Mouse (Mus musculus): ENCODE measurements around the gene Hacl1. TPM values are rescaled to one million over a fixed set of nuclear protein-coding genes. Genes with fewer than 3 reads are reported as not detected.

The Hacl1 gene
- polyA plus RNA-seq, 1 experiment, result 19.6 TPM

GRCm38 (mm10) chr14:31559216-31559615 lies 81.9 kb downstream of the Hacl1 start:
- 33% methylated on average over 5 of the region's 5 CpGs for WGBS
- no peak for TF ChIP-seq POLR2A (IDR thresholded peaks at IDR 0.05; ENCODE audit: borderline replicate concordance, control insufficient read depth, low read depth, low read length)
- TF ChIP-seq CTCF (IDR thresholded peaks at IDR 0.05; ENCODE audit: control insufficient read depth, insufficient read depth, low read length), result no peak

GRCm38 (mm10) chr14:31557784-31558183 lies 83.3 kb downstream of the Hacl1 start:
- H3K4me3 ChIP-seq (replicated peaks; ENCODE audit: control insufficient read depth, low read depth, low read length), result no peak overlapping the region
- 79% methylated on average over 9 of the region's 9 CpGs for WGBS
- H3K27ac ChIP-seq (ENCODE audit: control insufficient read depth, insufficient read depth, low read depth, low read length, poor library complexity), result no peak overlapping the region
- TF ChIP-seq POLR2A (IDR thresholded peaks at IDR 0.05; ENCODE audit: borderline replicate concordance, control insufficient read depth, low read depth, low read length) (no peak), CTCF (IDR thresholded peaks at IDR 0.05; ENCODE audit: control insufficient read depth, insufficient read depth, low read length) (no peak)
- H3K4me1 ChIP-seq (ENCODE audit: control insufficient read depth, insufficient read depth, low read length), result no peaks in the 10 kb centered on the region

More at GRCm38 (mm10) chr14:31559216-31559615, 81.9 kb downstream of the Hacl1 start:
- Histone ChIP-seq H3K4me1 (ENCODE audit: control insufficient read depth, insufficient read depth, low read length) (no peaks in the 10 kb centered on the region), H3K4me3 (replicated peaks; ENCODE audit: control insufficient read depth, low read depth, low read length) (no peak overlapping the region), H3K27ac (ENCODE audit: control insufficient read depth, insufficient read depth, low read depth, low read length, poor library complexity) (no peak overlapping the region)

GRCm38 (mm10) chr14:31557273-31557672 lies 83.8 kb downstream of the Hacl1 start:
- TF ChIP-seq POLR2A (IDR thresholded peaks at IDR 0.05; ENCODE audit: borderline replicate concordance, control insufficient read depth, low read depth, low read length) (no peak), CTCF (IDR thresholded peaks at IDR 0.05; ENCODE audit: control insufficient read depth, insufficient read depth, low read length) (no peak)
- H3K27ac ChIP-seq (ENCODE audit: control insufficient read depth, insufficient read depth, low read depth, low read length, poor library complexity), result no peak overlapping the region
- no peaks in the 10 kb centered on the region for H3K4me1 ChIP-seq (ENCODE audit: control insufficient read depth, insufficient read depth, low read length)
- no peak overlapping the region for H3K4me3 ChIP-seq (replicated peaks; ENCODE audit: control insufficient read depth, low read depth, low read length)
- WGBS, result 76% methylated on average over 8 of the region's 8 CpGs

DNA sequence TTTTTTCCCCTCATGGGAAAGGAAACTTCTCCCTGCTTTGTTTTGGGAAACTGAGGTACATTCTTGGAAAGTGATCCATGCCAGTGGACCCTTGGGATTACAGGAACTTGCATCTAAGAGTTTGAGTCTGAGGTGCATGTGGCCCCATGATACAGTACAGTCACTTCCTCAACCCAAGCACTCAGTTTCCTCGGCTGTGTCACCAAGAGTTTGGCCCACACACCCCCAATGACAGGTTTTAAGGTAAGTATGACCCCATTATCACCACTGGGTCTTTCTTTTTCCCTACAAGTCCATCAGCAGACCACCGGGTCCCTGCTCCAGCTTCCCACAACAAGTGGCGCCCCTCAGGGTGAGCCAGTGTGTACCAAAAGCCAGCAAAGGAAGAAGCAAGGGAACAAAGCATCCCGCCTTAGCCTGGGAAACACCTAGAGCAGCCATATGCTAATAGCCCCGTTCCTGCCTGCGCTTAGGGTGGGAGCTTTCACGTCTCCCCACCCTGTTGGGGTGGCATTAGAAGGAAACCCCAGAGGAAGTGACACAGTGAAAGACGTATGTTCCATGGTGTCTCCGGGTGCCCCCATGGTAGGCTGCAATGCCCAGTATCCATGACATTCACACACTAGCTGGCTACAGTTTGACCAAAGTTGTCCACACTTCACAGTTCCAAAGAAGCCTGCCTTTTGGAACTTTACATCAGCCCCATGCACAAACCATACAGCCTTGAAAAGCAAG lies 84.4 kb downstream of the Hacl1 start:
- 62% methylated on average over 9 of the region's 9 CpGs for WGBS
- no peak overlapping the region for H3K4me3 ChIP-seq (replicated peaks; ENCODE audit: control insufficient read depth, low read depth, low read length)
- H3K27ac ChIP-seq (ENCODE audit: control insufficient read depth, insufficient read depth, low read depth, low read length, poor library complexity), result no peak overlapping the region
- no peak for TF ChIP-seq POLR2A (IDR thresholded peaks at IDR 0.05; ENCODE audit: borderline replicate concordance, control insufficient read depth, low read depth, low read length)
- no peak for TF ChIP-seq CTCF (IDR thresholded peaks at IDR 0.05; ENCODE audit: control insufficient read depth, insufficient read depth, low read length)
- H3K4me1 ChIP-seq (ENCODE audit: control insufficient read depth, insufficient read depth, low read length), result no peaks in the 10 kb centered on the region

DNA sequence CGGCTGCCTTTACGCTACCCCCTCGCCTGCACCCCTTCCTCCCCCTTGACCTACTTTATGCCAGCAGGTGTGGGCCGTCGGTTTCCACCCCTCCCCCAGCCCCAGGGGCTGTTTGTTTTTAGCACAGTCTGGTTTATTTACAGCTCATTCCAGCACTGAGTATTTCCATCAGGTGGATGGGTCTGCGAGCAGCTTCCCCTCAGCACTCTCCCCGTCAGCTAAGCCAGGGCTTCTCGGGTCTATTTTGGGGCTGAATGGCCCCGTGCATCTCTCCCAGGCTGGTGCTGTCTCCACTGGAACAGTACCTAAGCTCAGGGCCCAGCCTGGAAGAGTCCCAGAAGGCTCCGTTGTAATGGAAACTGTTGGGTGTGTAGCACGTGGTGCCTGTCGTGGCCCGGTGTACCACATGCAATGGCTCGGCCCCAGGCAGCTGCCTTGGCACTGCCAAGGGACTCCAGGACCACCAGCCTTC lies 85.1 kb downstream of the Hacl1 start:
- 71% methylated on average over 14 of the region's 14 CpGs for WGBS
- Histone ChIP-seq H3K27ac (ENCODE audit: control insufficient read depth, insufficient read depth, low read depth, low read length, poor library complexity) (peak overlapping the region; percentile 45), H3K4me1 (ENCODE audit: control insufficient read depth, insufficient read depth, low read length) (no peaks in the 10 kb centered on the region), H3K4me3 (replicated peaks; ENCODE audit: control insufficient read depth, low read depth, low read length) (no peak overlapping the region)
- TF ChIP-seq CTCF (IDR thresholded peaks at IDR 0.05; ENCODE audit: control insufficient read depth, insufficient read depth, low read length) (no peak), POLR2A (IDR thresholded peaks at IDR 0.05; ENCODE audit: borderline replicate concordance, control insufficient read depth, low read depth, low read length) (no peak)

- Histone ChIP-seq H3K4me3 (replicated peaks; ENCODE audit: control insufficient read depth, low read depth, low read length) (no peak overlapping the region), H3K4me1 (ENCODE audit: control insufficient read depth, insufficient read depth, low read length) (no peaks in the 10 kb centered on the region), H3K27ac (ENCODE audit: control insufficient read depth, insufficient read depth, low read depth, low read length, poor library complexity) (no peak overlapping the region)
- TF ChIP-seq CTCF (IDR thresholded peaks at IDR 0.05; ENCODE audit: control insufficient read depth, insufficient read depth, low read length) (no peak), POLR2A (IDR thresholded peaks at IDR 0.05; ENCODE audit: borderline replicate concordance, control insufficient read depth, low read depth, low read length) (no peak)
- 76% methylated on average over 7 of the region's 7 CpGs for WGBS
Observed at GRCm38 (mm10) chr14:31555021-31555420, 86.1 kb downstream of the Hacl1 start.

Other genes starting within 250 kb of the Hacl1 start
- gene Sh3bp5, start 205.2 kb downstream of the Hacl1 start, polyA plus RNA-seq (2011; ENCODE audit: insufficient read depth, insufficient read length, low replicate concordance, missing spikeins), result 14.6 and 24.0 TPM in 2 replicates
- 11.5 and 16.2 TPM in 2 replicates for gene Eaf1, start 146.9 kb downstream of the Hacl1 start, polyA plus RNA-seq (2011; ENCODE audit: insufficient read depth, insufficient read length, low replicate concordance, missing spikeins)
- gene Mettl6, start 146.2 kb downstream of the Hacl1 start, polyA plus RNA-seq (2011; ENCODE audit: insufficient read depth, insufficient read length, low replicate concordance, missing spikeins), result 15.7 and 33.7 TPM in 2 replicates
- 1.1 and 2.4 TPM in 2 replicates for gene Colq, start 49.9 kb downstream of the Hacl1 start, polyA plus RNA-seq (2011; ENCODE audit: insufficient read depth, insufficient read length, low replicate concordance, missing spikeins)
- gene Gm49387, start 408 bp downstream of the Hacl1 start, polyA plus RNA-seq (2011; ENCODE audit: insufficient read depth, insufficient read length, low replicate concordance, missing spikeins), result not detected in 2 replicates
- gene Btd, start 258 bp downstream of the Hacl1 start, polyA plus RNA-seq (2011; ENCODE audit: insufficient read depth, insufficient read length, low replicate concordance, missing spikeins), result 2.1 and 2.5 TPM in 2 replicates
- gene Ankrd28, start 189.4 kb upstream of the Hacl1 start, polyA plus RNA-seq (2011; ENCODE audit: insufficient read depth, insufficient read length, low replicate concordance, missing spikeins), result 13.4 and 20.6 TPM in 2 replicates